Mouse (Mus musculus): ENCODE data around the gene Gm3187.
"Not testable (repeated sequence)": the region's sequence is repeated elsewhere in the genome, so short reads cannot be mapped to it uniquely, and the experiment has no call there.

Gene Gm3187

GRCm38 (mm10) chr14:5483907-5484306, at the start of gene Gm3187:
Gene Gm3187, plus strand, starts transcription at chr14:5484207.
- not testable (repeated sequence) for DNase-seq (ENCODE audit: low spot score)

GRCm38 (mm10) chr14:5455367-5455766, 28.6 kb upstream of the Gm3187 start, which contains the start of gene Gm3194:
Gene Gm3194, minus strand, starts transcription at chr14:5455467.
- DNase-seq (ENCODE audit: low spot score) = not testable (repeated sequence)

- not testable (repeated sequence) for DNase-seq (ENCODE audit: low spot score)
Observed at GRCm38 (mm10) chr14:5460469-5460868, 23.5 kb upstream of the Gm3187 start.

GRCm38 (mm10) chr14:5477730-5478129, 6.3 kb upstream of the Gm3187 start, which contains the start of gene Gm8246:
Gene Gm8246, minus strand, starts transcription at chr14:5477830.
- DNase-seq (ENCODE audit: low spot score) = not testable (repeated sequence)

- DNase-seq (ENCODE audit: low spot score) = not testable (repeated sequence)
Observed at GRCm38 (mm10) chr14:5501374-5501773, 17.4 kb downstream of the Gm3187 start, which contains the start of gene Gm3488. Gene Gm3488, plus strand, starts transcription at chr14:5501674.

- DNase-seq (ENCODE audit: low spot score) = not testable (repeated sequence)
Observed at GRCm38 (mm10) chr14:5538196-5538595, 54.2 kb downstream of the Gm3187 start, which contains the start of gene Gm3532. Gene Gm3532, plus strand, starts transcription at chr14:5538496.

Measured in ovary, postnatal 14 days (tissue).